Mouse (Mus musculus) midbrain, postnatal 0 days (tissue): ENCODE data around the gene Crebbp. TPM values are rescaled to one million over a fixed set of nuclear protein-coding genes. Genes with fewer than 3 reads are reported as not detected.

Source experiments
- ATAC-seq: fragments of 200-750 bp; cut with Nextera tagmentation; 2 replicates; pipeline ENCODE4 v1.8.0; 2017; ENCODE audit warnings: moderate number of reproducible peaks, mild to moderate bottlenecking, moderate TSS enrichment, moderate library complexity; ENCODE audit not compliant: low FRiP score
- DNase-seq: peaks from one replicate; pipeline ENCODE4 v3.0.0-alpha.2; 2015; ENCODE audit warnings: low spot score
- H3K27ac ChIP-seq: fragments of 300-500 bp; sonication (generic); 2 replicates; pipeline ENCODE4 v1.5.1; 2014; ENCODE audit warnings: low read depth, mild to moderate bottlenecking, low read length, mixed read lengths
- H3K27me3 ChIP-seq: fragments of 300-500 bp; sonication (generic); 2 replicates; pipeline ENCODE4 v1.6.1; 2014; ENCODE audit warnings: low read length, control low read depth, mixed read lengths; ENCODE audit not compliant: insufficient read depth
- H3K36me3 ChIP-seq: fragments of 300-500 bp; sonication (generic); 2 replicates; pipeline ENCODE4 v1.6.1; 2014; ENCODE audit warnings: low read length, control low read depth, mixed read lengths; ENCODE audit not compliant: insufficient read depth
- H3K4me1 ChIP-seq: fragments of 300-500 bp; sonication (generic); 2 replicates; pipeline ENCODE4 v1.6.1; 2014; ENCODE audit warnings: mild to moderate bottlenecking, control low read depth, antibody characterized with exemption, low read length, mixed read lengths; ENCODE audit not compliant: insufficient read depth
- H3K4me2 ChIP-seq: fragments of 300-500 bp; sonication (generic); 2 replicates; pipeline ENCODE4 v1.6.1; 2014; ENCODE audit warnings: low read depth, mild to moderate bottlenecking, low read length, mixed read lengths; ENCODE audit not compliant: poor library complexity, severe bottlenecking
- H3K4me3 ChIP-seq: fragments of 300-500 bp; sonication (generic); 2 replicates; pipeline ENCODE4 v1.5.1; 2014; ENCODE audit warnings: low read depth, mild to moderate bottlenecking, low read length, moderate library complexity
- H3K9ac ChIP-seq: fragments of 300-500 bp; sonication (generic); replicated peaks from 2 replicates; pipeline ENCODE4 v1.6.1; 2014; ENCODE audit warnings: mild to moderate bottlenecking, low read length, moderate library complexity, mixed read lengths; ENCODE audit not compliant: poor library complexity, severe bottlenecking
- H3K9me3 ChIP-seq: fragments of 300-500 bp; sonication (generic); 2 replicates; pipeline ENCODE4 v1.6.1; 2016; ENCODE audit warnings: low read length, control low read depth
- CTCF ChIP-seq: IDR thresholded peaks from 2 replicates; pipeline ENCODE4 v1.5.1; 2016; ENCODE audit warnings: antibody characterized with exemption, mild to moderate bottlenecking
- WGBS: fragments of 180-500 bp; shearing (Covaris S2); extraction: QIAGEN DNeasy Blood & Tissue Kit; methylation state at CpG from one replicate; pipeline ENCODE4 v1.1.7; 2014; 5-methylcytosine and 5-hydroxymethylcytosine counted together
- polyA plus RNA-seq: library from polyadenylated mRNA; unstranded; fragments of >200 nt; fragmentation: Nextera tagmentation; extraction: Ambion mirVana; gene quantifications from 2 replicates; pipeline ENCODE4 v1.2.1, GENCODE M21; 2015
- total RNA-seq: library from RNA; depleted of rRNA; stranded (reverse); fragments of >200 nt; gene quantifications from 2 replicates; pipeline ENCODE4 v1.2.3, GENCODE M21; 2014

Gene Crebbp
- total and polyA plus RNA-seq, 2 experiments from 2014 or later, result 29.3 to 61.0 TPM

- 76% methylated on average over 6 of the region's 6 CpGs for WGBS
Observed at GRCm38 (mm10) chr16:4138541-4138940, 75.3 kb downstream of the Crebbp start.

DNA sequence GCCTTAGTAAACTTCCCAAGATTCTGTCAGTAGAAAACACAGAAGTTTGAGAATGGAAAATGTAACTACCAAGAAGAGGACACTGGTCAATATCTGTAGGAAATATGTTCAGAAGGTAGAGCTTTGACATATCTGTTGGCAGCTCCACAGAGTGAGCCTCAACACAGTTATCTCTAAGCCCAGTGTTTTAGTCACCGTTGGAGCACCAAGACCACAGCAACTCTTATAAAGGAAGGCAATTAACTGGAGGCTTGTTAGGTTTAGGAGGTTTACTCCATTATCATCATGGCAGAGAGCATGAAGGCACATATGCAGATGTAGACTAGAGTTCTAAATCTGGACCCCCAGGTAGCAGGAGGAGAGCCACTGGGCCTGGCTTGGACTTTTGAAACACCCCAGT lies 80.0 kb downstream of the Crebbp start:
- H3K9ac ChIP-seq, result no peak overlapping the region
- no peak for TF ChIP-seq CTCF
- no peak overlapping the region for H3K4me3 ChIP-seq
- H3K27me3 ChIP-seq, result no peaks in the 10 kb centered on the region
- no peak for ATAC-seq
- H3K4me1 ChIP-seq, result no peaks in the 10 kb centered on the region
- no peak overlapping the region for H3K4me2 ChIP-seq
- no peak overlapping the region for H3K27ac ChIP-seq
- DNase-seq, result no peak
- no peaks in the 10 kb centered on the region for H3K9me3 ChIP-seq
- WGBS, result 100% methylated on average over 1 of the region's 1 CpGs
- H3K36me3 ChIP-seq, result peaks cover 8% of the 10 kb centered on the region; the same call in 1 of the 2 replicates

More at GRCm38 (mm10) chr16:4138541-4138940, 75.3 kb downstream of the Crebbp start:
- Histone ChIP-seq H3K27me3 (no peaks in the 10 kb centered on the region), H3K9me3 (no peaks in the 10 kb centered on the region), H3K4me1 (no peaks in the 10 kb centered on the region), H3K9ac (no peak overlapping the region), H3K4me2 (no peak overlapping the region), H3K27ac (no peak overlapping the region), H3K36me3 (peaks cover 8% of the 10 kb centered on the region; the same call in 1 of the 2 replicates), H3K4me3 (no peak overlapping the region)
- no peak for TF ChIP-seq CTCF
- DNase-seq (no peak), ATAC-seq (no peak)

- peaks cover 24% of the 10 kb centered on the region for H3K36me3 ChIP-seq
- H3K27ac ChIP-seq, result no peak overlapping the region
- H3K9ac ChIP-seq, result no peak overlapping the region
- WGBS, result 92% methylated on average over 1 of the region's 1 CpGs
- no peaks in the 10 kb centered on the region for H3K27me3 ChIP-seq
- ATAC-seq (no peak), DNase-seq (no peak)
- H3K9me3 ChIP-seq, result no peaks in the 10 kb centered on the region
- H3K4me2 ChIP-seq, result no peak overlapping the region
- no peaks in the 10 kb centered on the region for H3K4me1 ChIP-seq
- H3K4me3 ChIP-seq, result no peak overlapping the region
- TF ChIP-seq CTCF, result no peak
Observed at GRCm38 (mm10) chr16:4128894-4129293, 84.9 kb downstream of the Crebbp start.

- peaks cover 49% of the 10 kb centered on the region for H3K36me3 ChIP-seq
- DNase-seq (no peak), ATAC-seq (no peak)
- H3K4me3 ChIP-seq, result no peak overlapping the region
- no peaks in the 10 kb centered on the region for H3K9me3 ChIP-seq
- H3K4me2 ChIP-seq, result no peak overlapping the region
- H3K27me3 ChIP-seq, result no peaks in the 10 kb centered on the region
- no peak overlapping the region for H3K9ac ChIP-seq
- no peak overlapping the region for H3K27ac ChIP-seq
- 91% methylated on average over 4 of the region's 4 CpGs for WGBS
- no peak for TF ChIP-seq CTCF
- no peaks in the 10 kb centered on the region for H3K4me1 ChIP-seq
Observed at GRCm38 (mm10) chr16:4117072-4117471, 96.7 kb downstream of the Crebbp start.

DNA sequence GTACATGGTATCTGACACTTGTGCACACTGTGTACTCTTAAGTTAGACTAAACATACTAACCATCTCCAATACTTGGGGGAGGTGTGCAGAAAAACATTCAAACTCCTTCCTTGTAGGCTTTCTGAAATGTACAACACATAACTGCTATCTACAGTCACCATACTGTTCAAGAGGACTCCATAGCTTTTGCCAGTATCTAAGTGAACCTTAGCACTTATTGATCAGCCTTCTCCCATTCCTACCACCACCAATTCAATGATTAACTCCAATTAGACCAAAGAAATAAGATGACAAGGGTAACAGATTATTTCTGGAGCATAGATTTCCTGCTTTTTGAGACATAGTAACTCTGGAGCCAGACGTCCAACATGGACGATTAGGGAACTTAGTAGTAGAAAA lies 113.4 kb downstream of the Crebbp start:
- no peak overlapping the region for H3K4me2 ChIP-seq
- no peak for DNase-seq
- H3K9me3 ChIP-seq, result no peaks in the 10 kb centered on the region
- TF ChIP-seq CTCF, result no peak
- no peak overlapping the region for H3K9ac ChIP-seq
- no peaks in the 10 kb centered on the region for H3K4me1 ChIP-seq
- H3K36me3 ChIP-seq, result peaks cover 34% of the 10 kb centered on the region
- WGBS, result 98% methylated on average over 2 of the region's 2 CpGs
- no peak overlapping the region for H3K4me3 ChIP-seq
- no peak overlapping the region for H3K27ac ChIP-seq
- no peaks in the 10 kb centered on the region for H3K27me3 ChIP-seq
- ATAC-seq, result no peak

DNA sequence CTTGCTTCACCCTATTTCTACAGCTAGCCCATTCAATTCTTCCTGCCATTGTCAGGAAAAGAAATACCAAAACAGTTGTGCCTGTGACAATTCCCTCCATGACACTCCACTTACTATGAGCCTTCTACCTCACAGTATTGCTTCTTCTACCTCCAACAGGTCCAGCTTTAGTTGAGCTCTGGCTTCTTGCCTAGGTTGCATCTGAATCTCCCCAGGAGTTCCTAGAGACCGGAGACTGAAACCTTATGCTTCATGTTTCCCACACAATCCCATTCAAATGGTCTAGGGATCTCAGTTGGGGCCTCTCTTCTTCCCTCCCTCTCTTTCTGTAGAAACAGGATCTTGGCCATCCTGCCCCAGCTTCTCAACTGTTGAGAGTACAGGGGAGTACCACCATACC lies 116.3 kb downstream of the Crebbp start:
- ATAC-seq (no peak), DNase-seq (no peak)
- Histone ChIP-seq H3K9ac (no peak overlapping the region), H3K9me3 (no peaks in the 10 kb centered on the region), H3K27ac (no peak overlapping the region), H3K27me3 (no peaks in the 10 kb centered on the region), H3K4me1 (no peaks in the 10 kb centered on the region), H3K4me3 (no peak overlapping the region), H3K36me3 (peaks cover 62% of the 10 kb centered on the region), H3K4me2 (no peak overlapping the region)
- no peak for TF ChIP-seq CTCF
- 93% methylated on average over 1 of the region's 1 CpGs for WGBS
